Mouse (Mus musculus): ENCODE data around the gene Ash1l.
"Not testable (repeated sequence)": the region's sequence is repeated elsewhere in the genome, so short reads cannot be mapped to it uniquely, and the experiment has no call there.

Gene Ash1l

DNA sequence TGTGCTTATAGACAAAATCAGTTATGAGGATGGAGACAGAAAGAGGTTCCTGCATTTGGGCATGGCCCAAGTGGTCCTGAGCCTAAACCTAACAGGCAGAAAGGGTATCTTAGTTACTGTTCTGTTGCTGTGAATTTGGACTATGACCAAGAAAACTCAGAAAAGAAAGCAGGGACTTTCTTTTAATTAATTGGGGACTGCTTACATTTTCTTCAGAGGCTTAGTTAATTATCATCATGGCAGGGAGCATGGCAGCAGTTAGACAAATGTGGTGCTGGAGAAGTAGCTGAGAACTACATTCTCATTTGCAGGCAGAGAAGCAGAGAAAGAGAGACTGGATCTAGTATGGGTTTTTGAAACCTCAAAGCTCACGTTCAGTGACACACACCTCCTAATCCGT is 24.6 kb downstream of the Ash1l start:
- DNase-seq: no peak

DNA sequence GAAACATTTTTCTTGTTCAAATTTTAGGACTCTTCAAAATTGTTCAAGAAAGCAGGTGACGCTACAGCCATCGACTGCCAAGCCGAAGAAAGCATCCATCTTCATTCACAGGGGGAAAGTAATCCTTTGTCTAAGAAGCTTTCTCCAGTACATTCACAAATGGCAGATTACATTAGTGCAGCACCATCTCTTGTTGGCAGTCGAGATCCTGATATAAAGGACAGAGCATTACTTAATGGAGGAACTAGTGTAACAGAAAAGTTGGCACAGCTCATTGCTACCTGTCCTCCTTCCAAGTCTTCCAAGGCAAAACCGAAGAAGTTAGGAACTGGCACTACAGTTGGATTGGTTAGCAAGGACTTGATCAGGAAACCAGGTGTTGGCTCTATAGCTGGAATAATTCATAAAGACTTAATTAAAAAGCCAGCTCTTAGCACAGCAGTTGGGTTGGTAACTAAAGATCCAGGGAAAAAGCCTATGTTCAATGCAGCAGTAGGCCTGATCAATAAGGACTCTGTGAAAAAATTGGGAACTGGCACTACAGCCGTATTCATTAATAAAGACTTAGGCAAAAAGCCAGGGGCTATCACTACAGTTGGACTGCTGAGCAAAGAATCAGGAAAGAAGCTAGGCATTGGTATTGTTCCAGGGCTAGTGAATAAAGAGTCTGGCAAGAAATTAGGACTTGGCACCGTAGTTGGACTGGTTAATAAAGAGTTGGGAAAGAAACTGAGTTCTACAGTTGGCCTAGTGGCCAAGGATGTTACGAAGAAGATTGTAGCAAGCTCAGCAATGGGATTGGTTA is 31.0 kb downstream of the Ash1l start:
- peak; percentile 43 for DNase-seq

DNA sequence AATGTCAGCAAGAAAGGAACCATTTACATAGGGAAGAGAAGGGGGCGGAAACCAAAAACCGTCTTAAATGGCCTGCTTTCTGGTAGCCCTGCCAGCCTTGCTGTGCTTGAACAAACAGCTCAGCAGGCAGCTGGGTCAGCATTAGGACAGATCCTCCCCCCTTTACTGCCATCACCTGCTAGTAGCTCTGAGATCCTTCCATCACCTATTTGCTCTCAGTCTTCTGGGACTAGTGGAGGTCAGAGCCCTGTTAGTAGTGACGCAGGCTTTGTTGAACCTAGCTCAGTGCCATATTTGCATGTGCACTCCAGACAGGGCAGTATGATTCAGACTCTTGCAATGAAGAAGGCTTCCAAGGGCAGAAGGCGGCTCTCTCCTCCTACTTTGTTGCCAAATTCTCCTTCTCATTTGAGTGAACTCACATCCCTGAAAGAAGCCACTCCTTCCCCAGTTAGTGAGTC is 33.5 kb downstream of the Ash1l start:
- no peak for DNase-seq

- no peak for DNase-seq
Measured at GRCm38 (mm10) chr3:88992793-88993192, 42.4 kb downstream of the Ash1l start.

GRCm38 (mm10) chr3:89001536-89001935 is 51.1 kb downstream of the Ash1l start:
- no peak for DNase-seq

- not testable (repeated sequence) for DNase-seq
Measured at GRCm38 (mm10) chr3:89030896-89031295, 80.5 kb downstream of the Ash1l start.

GRCm38 (mm10) chr3:89043359-89043758 is 92.9 kb downstream of the Ash1l start:
- no peak for DNase-seq

DNA sequence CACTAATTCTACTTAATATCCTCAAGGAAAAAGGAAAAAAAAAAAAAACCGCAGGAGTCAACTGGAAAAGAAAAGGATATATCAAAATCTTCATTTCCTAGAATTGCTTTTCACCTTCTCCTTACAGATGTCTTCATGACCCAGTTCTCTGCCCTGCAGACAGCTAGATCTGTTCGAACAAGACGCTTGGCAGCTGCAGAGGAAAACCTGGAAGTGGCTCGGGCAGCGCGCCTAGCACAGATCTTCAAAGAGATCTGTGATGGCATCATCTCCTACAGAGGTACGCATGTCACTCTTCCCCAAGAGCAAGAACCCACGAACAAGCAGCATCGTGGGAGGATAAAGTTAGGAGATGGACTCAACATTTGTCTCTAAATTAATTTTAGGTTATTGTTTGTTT is 107.9 kb downstream of the Ash1l start:
- DNase-seq: no peak

- DNase-seq: peak; percentile 32
Measured at GRCm38 (mm10) chr3:89058783-89059182, 108.4 kb downstream of the Ash1l start.

- DNase-seq: no peak
Measured at GRCm38 (mm10) chr3:89061696-89062095, 111.3 kb downstream of the Ash1l start.

DNA sequence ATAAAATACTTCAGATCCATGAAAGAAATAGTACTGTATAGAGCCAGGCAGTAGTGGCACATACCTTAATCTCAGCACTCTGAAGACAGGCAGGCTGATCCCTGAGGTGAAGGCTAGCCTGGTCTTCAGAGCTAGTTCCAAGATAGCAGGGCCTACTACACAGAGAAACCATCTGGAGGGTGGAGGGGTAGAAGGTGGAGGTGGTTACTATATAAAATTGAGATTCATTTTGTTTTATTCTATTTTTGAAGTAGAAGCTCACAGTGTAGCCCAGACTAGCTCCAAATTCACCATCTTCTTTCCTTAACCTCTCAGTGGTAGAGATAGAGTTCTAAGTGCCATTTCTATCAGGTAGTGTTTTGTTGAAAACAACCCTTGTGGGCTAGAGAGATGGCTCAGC is 116.8 kb downstream of the Ash1l start:
- no peak for DNase-seq

- no peak for DNase-seq
Measured at GRCm38 (mm10) chr3:89077383-89077782, 127.0 kb downstream of the Ash1l start.

DNA sequence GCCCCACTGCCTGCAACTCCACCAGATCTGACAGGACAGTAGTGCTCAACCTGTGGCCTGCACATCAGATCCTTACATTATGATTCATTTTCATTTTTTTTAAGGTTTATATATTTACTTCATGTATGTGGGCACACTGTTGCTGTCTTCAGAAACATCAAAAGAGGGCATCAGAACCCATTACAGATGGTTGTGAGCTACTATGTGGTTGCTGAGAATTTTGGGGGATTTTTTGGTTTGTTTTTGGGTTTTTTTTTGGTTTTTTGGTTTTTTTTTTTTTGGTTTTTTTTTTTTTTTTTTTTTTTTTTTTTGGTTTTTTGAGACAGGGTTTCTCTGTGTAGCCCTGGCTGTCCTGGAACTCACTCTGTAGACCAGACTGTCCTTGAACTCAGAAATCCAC is 131.9 kb downstream of the Ash1l start:
- DNase-seq: not testable (repeated sequence)

DNA sequence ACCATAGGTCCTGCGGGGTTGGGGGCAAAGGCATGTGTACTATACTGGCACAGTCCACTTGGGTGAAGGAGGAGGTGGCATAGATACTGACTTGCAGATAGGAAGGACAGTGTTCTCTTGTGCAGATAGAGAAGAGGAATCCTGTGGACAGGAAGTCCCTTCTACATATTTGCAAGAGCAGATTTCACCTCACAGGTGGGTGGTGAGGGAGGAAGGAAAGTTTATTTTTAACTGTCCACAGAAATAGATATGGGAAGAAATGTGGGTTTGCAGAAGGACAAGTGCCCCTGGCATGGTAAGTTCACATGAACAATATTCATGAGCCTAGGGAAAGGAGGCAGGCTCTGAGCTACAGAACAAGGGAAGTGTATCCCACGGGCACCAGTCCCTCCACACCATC is 133.7 kb downstream of the Ash1l start:
- no peak for DNase-seq

- no peak for DNase-seq
Measured at GRCm38 (mm10) chr3:89084654-89085190, 134.3 kb downstream of the Ash1l start.

GRCm38 (mm10) chr3:89087338-89088110 is 137.1 kb downstream of the Ash1l start:
- peak; percentile 84 for DNase-seq

DNA sequence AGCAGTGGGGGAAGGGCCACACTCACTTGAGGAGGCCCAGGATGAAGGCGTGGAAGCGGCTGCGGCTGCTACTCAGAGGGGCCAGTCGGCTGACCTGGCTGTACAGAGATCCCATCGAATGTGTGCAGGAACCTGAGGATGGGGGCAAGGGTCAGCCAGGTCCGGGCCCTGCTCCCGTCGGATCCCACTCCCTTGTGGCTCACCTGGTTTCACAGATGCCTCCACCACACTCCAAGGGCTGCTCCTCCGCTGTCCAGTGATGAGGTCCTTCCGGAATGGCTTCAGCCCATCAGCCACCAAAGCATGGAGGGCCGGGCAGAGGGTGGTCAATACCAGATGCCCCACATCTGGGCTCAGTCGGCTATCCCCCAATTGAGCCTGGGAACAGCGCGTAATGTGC is 138.6 kb downstream of the Ash1l start:
- peak; percentile 47 for DNase-seq

GRCm38 (mm10) chr3:89089882-89090591 is 139.6 kb downstream of the Ash1l start:
- DNase-seq: peak; percentile 91

DNA sequence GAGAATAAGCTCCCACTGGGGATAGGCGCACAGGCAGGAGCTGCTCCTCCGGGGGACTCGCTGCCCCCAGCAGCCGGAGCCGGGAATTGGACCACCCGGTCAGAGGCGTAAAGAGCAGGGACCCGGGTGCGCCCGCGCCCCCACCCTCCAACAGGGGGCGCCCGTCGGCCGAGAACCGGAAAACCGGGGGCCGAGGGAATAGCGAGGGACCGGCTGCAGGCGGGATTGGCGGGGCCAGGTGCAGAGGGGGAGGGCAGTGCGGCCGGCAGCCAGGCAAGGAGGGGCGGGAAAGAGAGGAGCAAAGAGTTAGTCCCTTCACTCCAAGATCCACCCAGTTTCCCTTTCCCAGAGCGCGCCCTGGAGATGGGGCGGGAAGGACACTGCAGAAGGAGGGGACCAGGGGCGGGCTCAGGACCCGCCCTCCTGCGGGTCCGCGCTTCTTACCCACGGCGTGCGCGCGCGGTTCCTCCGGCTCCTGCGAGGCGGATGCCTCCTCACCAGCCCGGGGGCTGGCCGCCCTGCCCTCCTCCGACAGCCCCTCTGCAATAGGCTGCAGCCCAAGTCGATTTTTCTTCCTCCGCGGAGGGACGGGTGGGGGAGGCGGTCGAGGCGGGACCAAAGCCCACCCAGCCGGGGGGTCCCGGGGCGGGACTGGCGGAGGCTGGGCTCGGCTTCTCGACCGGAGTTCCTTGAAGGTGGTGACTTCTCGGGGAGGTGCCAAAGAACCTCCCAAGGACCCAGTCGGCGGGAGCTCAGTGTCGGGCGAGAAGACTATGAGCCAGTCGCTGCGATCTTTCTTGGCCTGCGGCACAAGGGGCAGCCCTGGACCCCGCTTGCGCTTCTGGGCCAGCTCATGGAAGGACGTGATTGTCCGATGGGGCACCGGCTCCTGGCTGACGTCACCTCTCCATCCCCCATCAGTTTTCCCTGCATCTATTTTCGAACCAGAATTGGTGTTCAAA is 140.6 kb downstream of the Ash1l start:
- DNase-seq: peak; percentile 87

DNA sequence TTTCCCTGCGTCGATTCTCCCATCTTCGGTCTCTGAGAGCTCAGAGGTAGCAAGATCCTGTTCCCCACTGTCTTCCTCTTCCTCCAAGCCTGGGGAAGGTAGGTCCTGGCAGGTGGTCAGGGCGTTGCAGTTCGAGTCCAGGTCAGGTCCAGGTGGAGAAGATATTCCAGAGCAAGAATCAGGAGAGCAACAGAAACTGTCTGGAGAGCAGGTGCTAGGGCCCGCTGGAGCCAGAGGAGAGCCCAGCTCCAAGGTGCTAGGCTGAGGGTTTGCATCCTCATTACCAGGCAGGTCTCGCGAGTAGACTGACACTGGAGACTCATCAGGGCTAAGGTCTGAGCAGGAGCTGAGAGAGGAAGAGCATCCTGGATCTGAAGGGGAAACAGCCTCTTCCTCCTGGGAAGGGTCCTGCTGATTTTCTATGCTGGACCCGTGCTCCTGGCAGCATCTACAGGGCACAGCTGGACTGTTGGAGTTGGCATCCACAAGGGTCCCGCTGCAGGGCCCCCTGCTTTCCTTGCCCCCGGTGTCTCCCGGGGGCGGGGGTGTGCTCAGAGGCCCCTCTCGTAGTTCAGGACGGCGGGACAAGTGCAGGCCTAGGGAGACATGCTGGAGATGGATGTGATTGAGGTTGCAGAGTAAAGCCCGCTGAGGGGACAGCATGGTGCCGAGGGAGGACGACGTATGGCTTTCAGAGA is 141.5 kb downstream of the Ash1l start:
- DNase-seq: peak; percentile 61

GRCm38 (mm10) chr3:89092509-89093090 is 142.2 kb downstream of the Ash1l start:
- no peak for DNase-seq
